Mouse (Mus musculus) CH12.LX (cell line): Measurements from ENCODE around the gene Fam222b.

Experiments
- CTCF ChIP-seq, 2 experiments: IDR thresholded peaks in 1 of 2; conservative IDR thresholded peaks in 1 of 2; 2 replicates each; pipeline ENCODE4 v1.5.1; 2011 to 2012; ENCODE audit warnings: low read depth in 2 of 2, low read length in 2 of 2, improper control_type of control experiment in 1 of 2, inconsistent platforms in 1 of 2, mild to moderate bottlenecking in 1 of 2, moderate library complexity in 1 of 2
- ELF1 ChIP-seq: IDR thresholded peaks from 2 replicates; pipeline ENCODE4 v1.6.1; 2014; ENCODE audit warnings: low read depth, mild to moderate bottlenecking, inconsistent platforms, low read length, improper control_type of control experiment
- EP300 ChIP-seq: IDR thresholded peaks from 2 replicates; pipeline ENCODE4 v1.6.1; 2011; ENCODE audit warnings: low read length, improper control_type of control experiment
- ETS1 ChIP-seq: conservative IDR thresholded peaks from 2 replicates; pipeline ENCODE4 v1.6.1; 2012; ENCODE audit warnings: low read depth, mild to moderate bottlenecking, inconsistent platforms, low read length, improper control_type of control experiment, moderate library complexity
- HCFC1 ChIP-seq: IDR thresholded peaks from 2 replicates; pipeline ENCODE4 v1.6.1; 2012; ENCODE audit warnings: low read depth, mild to moderate bottlenecking, inconsistent platforms, low read length, improper control_type of control experiment
- NELFE ChIP-seq: IDR thresholded peaks from 2 replicates; pipeline ENCODE4 v1.6.1; 2011; ENCODE audit warnings: low read depth, low read length, improper control_type of control experiment
- NRF1 ChIP-seq: IDR thresholded peaks from 2 replicates; pipeline ENCODE4 v1.6.1; 2014; ENCODE audit warnings: low read depth, mild to moderate bottlenecking, inconsistent platforms, low read length, improper control_type of control experiment, moderate library complexity
- PAX5 ChIP-seq: IDR thresholded peaks from 2 replicates; pipeline ENCODE4 v1.6.1; 2012; ENCODE audit warnings: low read length, inconsistent platforms, mixed read lengths
- POLR2A ChIP-seq: IDR thresholded peaks from 2 replicates; pipeline ENCODE4 v1.6.1; 2011; ENCODE audit warnings: low read depth, mild to moderate bottlenecking, improper control_type of control experiment, low read length
- RCOR1 ChIP-seq: conservative IDR thresholded peaks from 2 replicates; pipeline ENCODE4 v1.6.1; 2012; ENCODE audit warnings: low read depth, mild to moderate bottlenecking, inconsistent platforms, low read length, improper control_type of control experiment
- USF1 ChIP-seq: IDR thresholded peaks from 2 replicates; pipeline ENCODE4 v1.6.1; 2014; ENCODE audit warnings: low read depth, mild to moderate bottlenecking, inconsistent platforms, low read length, improper control_type of control experiment
- USF2 ChIP-seq: conservative IDR thresholded peaks from 2 replicates; pipeline ENCODE4 v1.6.1; 2011; ENCODE audit warnings: low read depth, low read length, improper control_type of control experiment
- ZKSCAN1 ChIP-seq: IDR thresholded peaks from 2 replicates; pipeline ENCODE4 v1.6.1; 2012; ENCODE audit warnings: low read depth, inconsistent platforms, low read length, improper control_type of control experiment, borderline replicate concordance

- TF ChIP-seq USF1 (no peak), CTCF (conservative IDR thresholded peaks at IDR 0.05 in 1 of 2, IDR thresholded peaks at IDR 0.05 in 1 of 2; ENCODE audit: low read depth in 2 of 2, low read length in 2 of 2) (no peak), ETS1 (no peak), EP300 (peak; percentile 34; the same call in 1 of the 2 replicates), ELF1 (0 out of 2 replicates have a peak, but pooled peaks have one; percentile 14), RCOR1 (no peak), USF2 (no peak), NRF1 (no peak), HCFC1 (no peak), PAX5 (no peak), POLR2A (no peak), ZKSCAN1 (no peak), NELFE (no peak)
Measured at GRCm38 (mm10) chr11:78126739-78127138, 32.3 kb downstream of the Fam222b start.
